Mouse (Mus musculus): ENCODE measurements at regions not wholly inside any gene's neighbourhood (a gene's known extent, or its start where the extent isn't known, plus 50 kb on each side); places are given as distances from the start of the nearest gene placed in this dataset.

DNA sequence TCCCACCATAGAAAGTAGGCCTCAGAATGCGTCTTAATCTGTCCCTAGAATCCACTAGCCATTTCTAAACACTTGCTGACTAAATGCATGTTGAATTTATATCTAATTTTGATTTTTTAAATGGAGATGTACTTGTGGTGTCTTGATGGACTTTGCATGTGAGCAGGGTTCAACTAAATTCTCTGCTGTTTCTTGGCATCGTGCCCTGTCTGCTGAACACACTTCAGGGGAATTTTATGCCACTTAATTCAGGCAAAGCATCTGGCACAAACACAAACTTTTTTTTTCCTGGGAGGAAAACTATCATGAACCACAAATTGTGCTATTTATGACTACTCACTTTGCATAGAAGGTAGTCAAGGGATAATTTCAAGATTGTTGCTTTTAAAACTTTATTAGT, 87.7 kb downstream of the Stc2 start:
- no peak for DNase-seq (ENCODE audit: low spot score in 2 of 2)

DNA sequence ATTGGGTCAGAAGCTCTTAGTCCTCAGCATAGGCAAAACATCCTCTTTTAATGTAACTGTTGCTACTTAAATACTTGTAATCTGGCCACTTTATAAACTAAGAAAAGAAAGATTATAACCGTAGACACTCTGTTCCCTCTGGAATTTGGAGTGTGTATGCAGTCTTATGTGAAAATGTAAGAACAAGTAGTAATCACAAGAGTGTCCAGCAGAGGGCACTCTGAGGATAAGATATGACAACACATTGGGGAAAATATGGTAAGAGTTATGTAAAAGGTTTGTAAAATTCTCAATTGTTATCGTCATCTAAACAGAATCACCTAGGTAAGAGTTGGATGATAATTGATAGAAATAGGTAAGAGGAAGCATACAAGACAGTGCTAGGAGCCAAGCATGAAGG, 66.2 kb upstream of the Gm17332 start:
- DNase-seq (ENCODE audit: low spot score in 2 of 2): peak; percentile 68 to 92

All from frontal cortex, postnatal 36 days (tissue).